Mouse (Mus musculus): Measurements from ENCODE around the gene Sbk1. TPM values are rescaled to one million over a fixed set of nuclear protein-coding genes. Genes with fewer than 3 reads are reported as not detected.
"Not testable (repeated sequence)": the region's sequence is repeated elsewhere in the genome, so short reads cannot be mapped to it uniquely, and the experiment has no call there.

Gene Sbk1
- polyA plus RNA-seq, 1 experiment from 2014 or later, result 11.2 TPM

- 30% methylated on average over 6 of the region's 6 CpGs for WGBS
- Histone ChIP-seq H3K27ac (no peak overlapping the region; the same call in 1 of the 2 replicates), H3K9ac (no peak overlapping the region), H3K4me1 (replicated peaks) (peaks cover 31% of the 10 kb centered on the region), H3K27me3 (no peaks in the 10 kb centered on the region), H3K4me2 (no peak overlapping the region), H3K36me3 (no peaks in the 10 kb centered on the region), H3K9me3 (replicated peaks) (no peaks in the 10 kb centered on the region), H3K4me3 (no peak overlapping the region)
- ATAC-seq (replicated peaks; ENCODE audit: insufficient number of reproducible peaks, insufficient read depth, low FRiP score, low read depth), result no peak
Observed at GRCm38 (mm10) chr7:126280696-126281095, 8.3 kb downstream of the Sbk1 start.

GRCm38 (mm10) chr7:126281876-126282682 lies 9.7 kb downstream of the Sbk1 start:
- Histone ChIP-seq H3K4me3 (no peak overlapping the region), H3K9ac (no peak overlapping the region), H3K4me2 (no peak overlapping the region), H3K36me3 (no peaks in the 10 kb centered on the region), H3K27ac (no peak overlapping the region), H3K27me3 (no peaks in the 10 kb centered on the region), H3K4me1 (replicated peaks) (peaks cover 34% of the 10 kb centered on the region), H3K9me3 (replicated peaks) (no peaks in the 10 kb centered on the region)
- no peak for ATAC-seq (replicated peaks; ENCODE audit: insufficient number of reproducible peaks, insufficient read depth, low FRiP score, low read depth)
- 79% methylated on average over 16 of the region's 16 CpGs for WGBS

- not testable (repeated sequence) for H3K9ac ChIP-seq; H3K27ac ChIP-seq; H3K27me3 ChIP-seq; H3K9me3 ChIP-seq (replicated peaks); H3K36me3 ChIP-seq; ATAC-seq (replicated peaks; ENCODE audit: insufficient number of reproducible peaks, insufficient read depth, low FRiP score, low read depth); H3K4me3 ChIP-seq; H3K4me2 ChIP-seq
- H3K4me1 ChIP-seq (replicated peaks), result peaks cover 35% of the 10 kb centered on the region
- 85% methylated on average over 8 of the region's 8 CpGs for WGBS
Observed at GRCm38 (mm10) chr7:126282683-126282990, 10.2 kb downstream of the Sbk1 start.

- peaks cover 46% of the 10 kb centered on the region for H3K4me1 ChIP-seq (replicated peaks)
- WGBS, result 93% methylated on average over 5 of the region's 5 CpGs
- no peaks in the 10 kb centered on the region for H3K9me3 ChIP-seq (replicated peaks)
- no peak overlapping the region for H3K4me3 ChIP-seq
- H3K36me3 ChIP-seq, result no peaks in the 10 kb centered on the region
- no peak overlapping the region for H3K4me2 ChIP-seq
- H3K27ac ChIP-seq, result no peak overlapping the region
- no peaks in the 10 kb centered on the region for H3K27me3 ChIP-seq
- H3K9ac ChIP-seq, result no peak overlapping the region
- no peak for ATAC-seq (replicated peaks; ENCODE audit: insufficient number of reproducible peaks, insufficient read depth, low FRiP score, low read depth)
Observed at GRCm38 (mm10) chr7:126284021-126284420, 11.6 kb downstream of the Sbk1 start.

GRCm38 (mm10) chr7:126284441-126284840 lies 12.0 kb downstream of the Sbk1 start:
- Histone ChIP-seq H3K9me3 (replicated peaks) (no peaks in the 10 kb centered on the region), H3K9ac (no peak overlapping the region), H3K4me3 (no peak overlapping the region), H3K27me3 (no peaks in the 10 kb centered on the region), H3K27ac (no peak overlapping the region), H3K4me1 (replicated peaks) (peaks cover 46% of the 10 kb centered on the region), H3K4me2 (no peak overlapping the region), H3K36me3 (no peaks in the 10 kb centered on the region)
- WGBS, result 74% methylated on average over 4 of the region's 4 CpGs
- ATAC-seq (replicated peaks; ENCODE audit: insufficient number of reproducible peaks, insufficient read depth, low FRiP score, low read depth), result no peak

- H3K4me3 ChIP-seq, result no peak overlapping the region
- H3K9ac ChIP-seq, result no peak overlapping the region
- WGBS, result 18% methylated on average over 4 of the region's 4 CpGs
- 0 out of 2 replicates have a peak, but pooled peaks have one; percentile 15 for ATAC-seq (replicated peaks; ENCODE audit: insufficient number of reproducible peaks, insufficient read depth, low FRiP score, low read depth)
- H3K27me3 ChIP-seq, result no peaks in the 10 kb centered on the region
- no peak overlapping the region for H3K4me2 ChIP-seq
- H3K36me3 ChIP-seq, result no peaks in the 10 kb centered on the region
- peak overlapping the region; percentile 55 for H3K27ac ChIP-seq
- H3K4me1 ChIP-seq (replicated peaks), result peaks cover 43% of the 10 kb centered on the region
- no peaks in the 10 kb centered on the region for H3K9me3 ChIP-seq (replicated peaks)
Observed at GRCm38 (mm10) chr7:126284865-126285264, 12.4 kb downstream of the Sbk1 start.

- WGBS, result 65% methylated on average over 12 of the region's 12 CpGs
- Histone ChIP-seq H3K9ac (no peak overlapping the region), H3K4me1 (replicated peaks) (peaks cover 37% of the 10 kb centered on the region), H3K36me3 (no peaks in the 10 kb centered on the region), H3K4me3 (no peak overlapping the region), H3K27me3 (no peaks in the 10 kb centered on the region), H3K4me2 (no peak overlapping the region), H3K27ac (peak overlapping the region; percentile 55), H3K9me3 (replicated peaks) (no peaks in the 10 kb centered on the region)
- ATAC-seq (replicated peaks; ENCODE audit: insufficient number of reproducible peaks, insufficient read depth, low FRiP score, low read depth), result no peak
Observed at GRCm38 (mm10) chr7:126285293-126286211, 13.1 kb downstream of the Sbk1 start.

- no peaks in the 10 kb centered on the region for H3K9me3 ChIP-seq (replicated peaks)
- no peak overlapping the region for H3K9ac ChIP-seq
- peaks cover 33% of the 10 kb centered on the region for H3K4me1 ChIP-seq (replicated peaks)
- H3K4me3 ChIP-seq, result no peak overlapping the region
- H3K27me3 ChIP-seq, result no peaks in the 10 kb centered on the region
- 0 out of 2 replicates have a peak, but pooled peaks cover 2% of the 10 kb centered on the region for H3K36me3 ChIP-seq
- 81% methylated on average over 2 of the region's 2 CpGs for WGBS
- H3K4me2 ChIP-seq, result no peak overlapping the region
- H3K27ac ChIP-seq, result no peak overlapping the region
- no peak for ATAC-seq (replicated peaks; ENCODE audit: insufficient number of reproducible peaks, insufficient read depth, low FRiP score, low read depth)
Observed at GRCm38 (mm10) chr7:126286311-126286710, 13.9 kb downstream of the Sbk1 start.

GRCm38 (mm10) chr7:126287493-126288103 lies 15.2 kb downstream of the Sbk1 start:
- peaks cover 4% of the 10 kb centered on the region; the same call in 1 of the 2 replicates for H3K27me3 ChIP-seq
- WGBS, result 49% methylated on average over 10 of the region's 10 CpGs
- H3K4me3 ChIP-seq, result no peak overlapping the region
- H3K4me1 ChIP-seq (replicated peaks), result peaks cover 33% of the 10 kb centered on the region
- H3K9me3 ChIP-seq (replicated peaks), result no peaks in the 10 kb centered on the region
- no peak overlapping the region for H3K27ac ChIP-seq
- H3K9ac ChIP-seq, result no peak overlapping the region
- H3K36me3 ChIP-seq, result peaks cover 15% of the 10 kb centered on the region; the same call in 1 of the 2 replicates
- ATAC-seq (replicated peaks; ENCODE audit: insufficient number of reproducible peaks, insufficient read depth, low FRiP score, low read depth), result no peak
- 0 out of 2 replicates have a peak overlapping the region, but pooled peaks have one; percentile 6 for H3K4me2 ChIP-seq

- Histone ChIP-seq H3K4me1 (replicated peaks) (peaks cover 33% of the 10 kb centered on the region), H3K9me3 (replicated peaks) (no peaks in the 10 kb centered on the region), H3K27me3 (peaks cover 4% of the 10 kb centered on the region; the same call in 1 of the 2 replicates), H3K9ac (no peak overlapping the region), H3K4me2 (no peak overlapping the region), H3K4me3 (no peak overlapping the region), H3K36me3 (peaks cover 20% of the 10 kb centered on the region; the same call in 1 of the 2 replicates), H3K27ac (no peak overlapping the region)
- WGBS, result 63% methylated on average over 2 of the region's 2 CpGs
- no peak for ATAC-seq (replicated peaks; ENCODE audit: insufficient number of reproducible peaks, insufficient read depth, low FRiP score, low read depth)
Observed at GRCm38 (mm10) chr7:126288104-126288497, 15.7 kb downstream of the Sbk1 start.

- Histone ChIP-seq H3K4me3 (no peak overlapping the region), H3K27ac (no peak overlapping the region), H3K4me2 (no peak overlapping the region), H3K36me3 (peaks cover 23% of the 10 kb centered on the region; the same call in 1 of the 2 replicates), H3K9ac (no peak overlapping the region), H3K4me1 (replicated peaks) (peaks cover 33% of the 10 kb centered on the region), H3K27me3 (peaks cover 4% of the 10 kb centered on the region; the same call in 1 of the 2 replicates), H3K9me3 (replicated peaks) (no peaks in the 10 kb centered on the region)
- 74% methylated on average over 13 of the region's 13 CpGs for WGBS
- ATAC-seq (replicated peaks; ENCODE audit: insufficient number of reproducible peaks, insufficient read depth, low FRiP score, low read depth), result no peak
Observed at GRCm38 (mm10) chr7:126288571-126289091, 16.2 kb downstream of the Sbk1 start.

All from heart, embryonic 15.5 days (tissue).